Mouse (Mus musculus) G1E (cell line): ENCODE results near the gene Cntnap4.
"Not testable (repeated sequence)": the region's sequence is repeated elsewhere in the genome, so short reads cannot be mapped to it uniquely, and the experiment has no call there.

Experiments
- CTCF ChIP-seq: IDR thresholded peaks from 2 replicates; pipeline ENCODE4 v1.5.1; 2012; ENCODE audit warnings: low read depth, low read length, inconsistent platforms, mixed read lengths
- GATA1 ChIP-seq: IDR thresholded peaks from 2 replicates; pipeline ENCODE4 v1.6.1; 2012; ENCODE audit warnings: borderline replicate concordance, low read length, inconsistent platforms, mixed read lengths
- GATA2 ChIP-seq: IDR thresholded peaks from 2 replicates; pipeline ENCODE4 v1.6.1; 2012; ENCODE audit warnings: low read depth, low read length, inconsistent platforms, borderline replicate concordance
- POLR2AphosphoS5 ChIP-seq: IDR thresholded peaks from 2 replicates; pipeline ENCODE4 v1.6.1; 2012; ENCODE audit warnings: low read depth, low read length, inconsistent platforms; ENCODE audit not compliant: insufficient replicate concordance
- TAL1 ChIP-seq: conservative IDR thresholded peaks from 2 replicates; pipeline ENCODE4 v1.6.1; 2012; ENCODE audit warnings: low read depth, low read length, inconsistent platforms, mixed read lengths

DNA sequence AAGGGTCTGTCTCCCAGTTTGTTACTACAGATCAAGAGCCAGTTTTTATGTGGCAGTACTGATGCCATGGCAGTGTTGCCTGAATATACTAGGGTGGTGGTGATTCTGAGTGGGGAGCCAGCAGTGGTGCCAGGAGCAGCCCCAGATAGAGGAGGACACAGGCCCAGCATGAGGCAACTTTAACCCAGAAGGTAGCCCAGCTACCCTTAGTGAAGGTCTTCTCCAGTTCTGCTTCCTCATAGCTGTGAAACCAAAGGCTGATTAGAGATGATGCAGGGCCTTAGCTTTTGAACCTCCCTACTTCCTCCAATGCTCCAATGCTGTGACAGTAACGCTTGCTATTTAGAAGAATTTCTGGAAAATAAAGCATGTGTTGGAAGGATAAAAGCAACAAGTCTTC lies 279.7 kb downstream of the Cntnap4 start:
- not testable (repeated sequence) for TF ChIP-seq CTCF, GATA1, GATA2, TAL1, POLR2AphosphoS5
